Mouse (Mus musculus): ENCODE results near the gene Pramef20. TPM values are rescaled to one million over a fixed set of nuclear protein-coding genes. Genes with fewer than 3 reads are reported as not detected.
"Not testable (repeated sequence)": the region's sequence is repeated elsewhere in the genome, so short reads cannot be mapped to it uniquely, and the experiment has no call there.

The Pramef20 gene
- total RNA-seq (2015) (not detected in 2 replicates), total RNA-seq (2017) (not detected in 2 replicates)

DNA sequence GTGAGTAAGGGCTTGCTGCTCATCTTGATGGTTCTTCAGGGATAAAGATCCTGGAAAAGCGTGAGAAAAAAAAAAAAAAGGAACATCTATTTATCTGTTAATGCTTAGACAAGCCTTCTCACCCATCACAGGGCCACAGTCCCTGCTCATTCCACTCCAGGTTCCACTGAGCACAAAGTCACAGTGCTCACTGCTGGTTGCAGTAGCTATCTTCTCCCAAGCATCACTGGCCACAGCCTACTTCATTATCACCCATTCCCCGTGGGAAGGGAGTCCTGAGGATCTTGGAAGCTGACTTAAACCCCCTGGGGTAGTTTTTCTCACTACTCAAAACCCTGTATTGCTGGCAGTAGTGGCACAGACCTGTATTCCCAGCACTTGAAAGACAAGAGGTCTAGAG is at the start of gene Pramef20:
Pramef20 (minus strand) TSS at position 23 of the 400 bp plus-strand sequence.
- no peak for ATAC-seq (ENCODE audit: poor library complexity, severe bottlenecking)

- no peak for ATAC-seq (ENCODE audit: poor library complexity, severe bottlenecking)
Observed at GRCm38 (mm10) chr4:144424590-144424989, 46.9 kb upstream of the Pramef20 start.

GRCm38 (mm10) chr4:144420644-144421043 is 42.9 kb upstream of the Pramef20 start:
- ATAC-seq (ENCODE audit: poor library complexity, severe bottlenecking): peak; percentile 54; the same call in 1 of the 2 replicates

DNA sequence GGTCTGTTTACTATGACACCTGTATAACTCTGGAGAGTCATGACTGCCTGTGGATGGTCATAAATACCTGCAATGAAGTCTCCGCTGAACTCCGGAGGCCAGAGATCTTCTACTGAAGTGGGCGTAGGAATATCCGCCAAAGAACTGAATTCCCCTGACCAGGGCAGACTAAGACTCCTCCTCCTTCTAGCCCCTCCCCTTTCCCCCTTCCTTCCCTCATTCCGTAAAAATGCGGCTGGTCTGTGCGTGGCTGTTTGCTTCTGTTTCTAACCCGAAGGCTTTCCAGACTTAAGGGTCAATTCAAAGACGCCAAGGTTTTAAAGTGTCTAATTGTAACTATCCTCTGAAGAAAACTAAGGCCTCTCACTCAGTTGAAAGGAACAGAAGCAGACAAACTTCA is 30.6 kb upstream of the Pramef20 start, which contains the start of gene Pramef12:
Pramef12 (minus strand) TSS at position 175 of the 400 bp plus-strand sequence.
- no peak for ATAC-seq (ENCODE audit: poor library complexity, severe bottlenecking)

DNA sequence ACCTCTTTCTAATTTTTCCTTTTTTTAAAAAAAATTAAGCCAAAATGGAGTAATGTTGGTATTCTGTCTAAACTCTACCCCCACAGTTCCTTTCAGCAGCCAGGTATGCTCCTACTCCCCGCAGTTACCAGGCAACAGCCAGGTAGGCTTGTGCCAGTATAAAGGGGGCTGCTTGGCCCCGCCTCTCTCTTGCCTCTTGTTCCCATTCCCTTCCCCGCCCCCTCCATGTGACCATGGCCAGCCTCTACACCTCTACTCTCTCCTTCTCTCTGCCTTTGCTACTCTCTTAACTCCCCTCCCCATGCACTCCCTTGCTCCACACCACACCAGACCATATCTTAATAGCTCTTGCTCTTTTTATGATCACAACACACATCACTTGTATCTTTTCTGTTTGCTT is 28.5 kb upstream of the Pramef20 start:
- ATAC-seq (ENCODE audit: poor library complexity, severe bottlenecking): no peak

- ATAC-seq (ENCODE audit: poor library complexity, severe bottlenecking): peak; percentile 38; the same call in 1 of the 2 replicates
Observed at GRCm38 (mm10) chr4:144404456-144405086, 26.8 kb upstream of the Pramef20 start.

GRCm38 (mm10) chr4:144402712-144403111 is 25.0 kb upstream of the Pramef20 start:
- no peak for ATAC-seq (ENCODE audit: poor library complexity, severe bottlenecking)

DNA sequence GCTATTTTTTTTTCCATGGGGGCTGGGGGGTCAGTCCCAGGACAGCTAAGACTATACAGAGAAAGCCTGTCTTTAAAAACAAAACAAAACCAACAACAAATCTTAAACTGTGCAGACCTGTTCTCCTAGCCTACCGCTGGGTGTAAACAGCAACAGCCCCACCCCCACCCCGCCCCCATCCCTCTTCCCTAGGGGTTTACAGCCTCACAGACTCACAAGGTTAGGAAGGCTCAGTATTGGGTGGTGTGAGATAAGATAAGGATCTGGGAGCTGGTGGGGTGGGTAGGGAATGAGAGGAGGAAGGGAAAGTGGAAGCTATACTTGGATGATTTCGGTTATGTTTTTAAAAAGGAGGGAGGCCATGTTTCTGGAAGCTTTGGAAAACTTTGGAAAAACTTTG is 18.6 kb upstream of the Pramef20 start:
- ATAC-seq (ENCODE audit: poor library complexity, severe bottlenecking): no peak

- ATAC-seq (ENCODE audit: poor library complexity, severe bottlenecking): not testable (repeated sequence)
Observed at GRCm38 (mm10) chr4:144357642-144358041, 20.1 kb downstream of the Pramef20 start, which contains the start of gene Gm13119. TSS of gene Gm13119 (plus strand) at chr4:144357942.

DNA sequence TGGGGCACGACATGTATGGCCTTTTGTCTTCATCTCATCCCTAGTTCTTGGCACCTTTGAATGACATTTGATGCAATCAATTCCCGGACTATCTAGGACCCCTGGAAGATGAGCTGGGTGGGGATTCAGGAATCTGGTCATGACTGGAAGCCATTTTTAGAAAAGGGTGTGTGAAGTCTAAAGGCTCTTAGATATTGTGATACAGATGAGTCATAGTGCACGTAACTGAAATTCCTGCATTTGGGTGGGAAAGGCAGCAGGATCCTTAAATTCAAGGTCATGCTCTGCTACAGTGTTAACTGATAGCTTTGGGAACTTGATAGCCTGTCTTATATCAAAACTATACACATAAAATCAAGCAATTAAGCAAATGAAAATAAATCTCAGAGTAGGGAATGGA is 41.9 kb downstream of the Pramef20 start:
- not testable (repeated sequence) for ATAC-seq (ENCODE audit: poor library complexity, severe bottlenecking)

DNA sequence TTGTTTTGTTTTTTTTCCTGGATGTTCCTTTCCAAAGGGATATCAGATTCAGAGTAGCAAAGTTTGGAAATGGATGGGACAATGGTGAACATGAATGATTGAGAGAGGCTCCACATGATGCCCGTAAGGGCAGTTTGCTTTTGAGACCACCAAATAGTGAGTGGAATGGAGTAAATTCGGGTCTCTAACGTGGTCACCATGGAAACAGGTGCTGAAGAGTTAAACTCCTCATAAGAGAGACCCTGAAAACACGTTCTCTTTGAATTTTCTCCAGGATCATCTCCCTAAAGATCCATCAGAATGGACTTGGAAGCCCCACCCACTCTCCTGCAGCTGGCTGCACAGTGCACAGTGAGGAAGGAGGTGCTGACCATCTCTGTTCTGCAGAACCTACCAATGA is 47.8 kb downstream of the Pramef20 start, which contains the start of gene Gm13128:
Gm13128 (plus strand) TSS at position 301 of the 400 bp plus-strand sequence.
- not testable (repeated sequence) for ATAC-seq (ENCODE audit: poor library complexity, severe bottlenecking)

Other genes with a start within 250 kb of the Pramef20 start
- not detected in 2 replicates for gene Oog3, start 215.3 kb downstream of the Pramef20 start, total RNA-seq (2015)
- gene Oog3, start 215.3 kb downstream of the Pramef20 start, total RNA-seq (2017): not detected in 2 replicates
- not detected in 2 replicates for gene Oog2, start 187.2 kb downstream of the Pramef20 start, total RNA-seq (2015)
- gene Oog2, start 187.2 kb downstream of the Pramef20 start, total RNA-seq (2017): not detected in 2 replicates
- gene C87977, start 164.6 kb downstream of the Pramef20 start, total RNA-seq (2015): not detected in 2 replicates
- not detected in 2 replicates for gene C87977, start 164.6 kb downstream of the Pramef20 start, total RNA-seq (2017)
- gene Pramel5, start 97.4 kb downstream of the Pramef20 start, total RNA-seq (2015): not detected in 2 replicates
- not detected in 2 replicates for gene Pramel5, start 97.4 kb downstream of the Pramef20 start, total RNA-seq (2017)
- not detected in 2 replicates for gene Gm13128, start 47.7 kb downstream of the Pramef20 start, total RNA-seq (2015)
- gene Gm13128, start 47.7 kb downstream of the Pramef20 start, total RNA-seq (2017): not detected in 2 replicates
- not detected in 2 replicates for gene Gm13119, start 20.0 kb downstream of the Pramef20 start, total RNA-seq (2015)
- not detected in 2 replicates for gene Gm13119, start 20.0 kb downstream of the Pramef20 start, total RNA-seq (2017)
- gene Pramef12, start 30.5 kb upstream of the Pramef20 start, total RNA-seq (2015): not detected in 2 replicates
- gene Pramef12, start 30.5 kb upstream of the Pramef20 start, total RNA-seq (2017): not detected in 2 replicates
- not detected in 2 replicates for gene 1700012P22Rik, start 60.8 kb upstream of the Pramef20 start, total RNA-seq (2015)
- gene 1700012P22Rik, start 60.8 kb upstream of the Pramef20 start, total RNA-seq (2017): not detected in 2 replicates
- not detected in 2 replicates for gene Gm9944, start 75.4 kb upstream of the Pramef20 start, total RNA-seq (2015)
- gene Gm9944, start 75.4 kb upstream of the Pramef20 start, total RNA-seq (2017): not detected in 2 replicates
- gene Aadacl3, start 85.8 kb upstream of the Pramef20 start, total RNA-seq (2015): not detected in 2 replicates
- not detected in 2 replicates for gene Aadacl3, start 85.8 kb upstream of the Pramef20 start, total RNA-seq (2017)
- gene 9430007A20Rik, start 141.9 kb upstream of the Pramef20 start, total RNA-seq (2015): not detected in 2 replicates
- not detected in 2 replicates for gene 9430007A20Rik, start 141.9 kb upstream of the Pramef20 start, total RNA-seq (2017)
- not detected in 2 replicates for gene Gm13124, start 187.2 kb upstream of the Pramef20 start, total RNA-seq (2015)
- not detected in 2 replicates for gene Gm13124, start 187.2 kb upstream of the Pramef20 start, total RNA-seq (2017)
- not detected in 2 replicates for gene Aadacl4, start 235.8 kb upstream of the Pramef20 start, total RNA-seq (2015)
- not detected in 2 replicates for gene Aadacl4, start 235.8 kb upstream of the Pramef20 start, total RNA-seq (2017)